Mouse (Mus musculus) embryonic fibroblast, embryonic 13.5 days (primary cell): ENCODE measurements at regions not wholly inside any gene's neighbourhood (a gene's known extent, or its start where the extent isn't known, plus 50 kb on each side); places are given as distances from the start of the nearest gene placed in this dataset.

Experiments
- CTCF ChIP-seq: IDR thresholded peaks from 2 replicates; pipeline ENCODE4 v1.5.1; 2011; ENCODE audit warnings: mild to moderate bottlenecking, control low read depth, low read length, moderate library complexity, borderline replicate concordance; ENCODE audit not compliant: insufficient read depth
- POLR2A ChIP-seq: IDR thresholded peaks from 2 replicates; pipeline ENCODE4 v1.6.1; 2011; ENCODE audit warnings: low read depth, mild to moderate bottlenecking, control low read depth, low read length, moderate library complexity

DNA sequence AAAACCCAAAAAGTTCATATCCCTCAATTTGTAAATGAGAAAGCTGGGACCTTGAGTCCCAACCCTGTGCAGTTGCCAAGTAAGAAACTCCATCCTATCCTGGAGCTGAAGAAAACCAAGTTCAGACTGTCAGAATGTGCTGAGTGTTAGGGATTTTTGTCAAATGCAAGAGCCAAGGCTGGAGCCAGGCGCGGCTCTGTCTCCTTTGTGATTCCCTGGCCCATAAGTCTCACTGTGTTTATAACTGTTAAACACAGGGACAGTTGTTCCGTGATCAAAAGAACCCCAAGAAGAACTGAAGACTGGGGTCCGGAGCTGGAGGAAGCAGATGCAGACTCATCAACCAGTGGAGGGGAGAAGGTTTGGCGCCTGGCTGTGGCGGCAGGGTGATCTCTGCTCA, 78.0 kb downstream of the Cd83 start:
- TF ChIP-seq POLR2A (no peak), CTCF (no peak)
